Mouse (Mus musculus): Measurements from ENCODE around the gene Map4k4. TPM values are rescaled to one million over a fixed set of nuclear protein-coding genes. Genes with fewer than 3 reads are reported as not detected.
A peak's percentile ranks its signal among the peaks of the same experiment; 100 is the strongest.

The Map4k4 gene
- total and polyA plus RNA-seq, 2 experiments from 2014 or later: 21.3 to 241 TPM

DNA sequence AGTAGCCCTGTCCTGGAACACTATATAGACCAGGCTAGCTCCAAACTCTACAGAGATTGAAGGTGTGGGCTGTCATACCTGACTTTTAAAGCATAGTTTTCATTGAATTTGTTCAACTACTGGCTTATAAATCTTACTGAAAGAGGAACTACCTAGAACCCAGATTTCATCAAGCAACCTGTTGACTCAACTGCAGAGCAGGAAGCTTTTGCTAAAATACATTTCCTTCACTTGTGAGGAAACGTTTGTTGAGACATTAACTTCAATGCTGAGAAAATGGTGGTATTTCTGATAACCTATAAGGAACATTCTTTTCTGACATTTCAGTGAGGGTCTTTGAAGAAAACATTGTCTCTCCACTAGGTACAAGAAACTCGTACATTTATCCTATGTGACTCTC, 19.9 kb downstream of the Map4k4 start:
- Histone ChIP-seq H3K4me3 (ENCODE audit: low read depth, low read length) (no peak overlapping the region), H3K9ac (no peak overlapping the region), H3K4me1 (ENCODE audit: insufficient read depth) (peaks cover 20% of the 10 kb centered on the region), H3K9me3 (ENCODE audit: low read length) (no peaks in the 10 kb centered on the region), H3K27me3 (ENCODE audit: insufficient read depth, low read length) (no peaks in the 10 kb centered on the region), H3K4me2 (ENCODE audit: low read depth) (no peak overlapping the region), H3K27ac (ENCODE audit: low read depth, low read length) (no peak overlapping the region), H3K36me3 (ENCODE audit: insufficient read depth) (peaks cover 6% of the 10 kb centered on the region; the same call in 1 of the 2 replicates)
- ATAC-seq (no peak), DNase-seq (no peak)
- 70% methylated on average over 2 of the region's 2 CpGs for WGBS
- no peak for TF ChIP-seq CTCF (IDR thresholded peaks at IDR 0.05; ENCODE audit: low read depth)

DNA sequence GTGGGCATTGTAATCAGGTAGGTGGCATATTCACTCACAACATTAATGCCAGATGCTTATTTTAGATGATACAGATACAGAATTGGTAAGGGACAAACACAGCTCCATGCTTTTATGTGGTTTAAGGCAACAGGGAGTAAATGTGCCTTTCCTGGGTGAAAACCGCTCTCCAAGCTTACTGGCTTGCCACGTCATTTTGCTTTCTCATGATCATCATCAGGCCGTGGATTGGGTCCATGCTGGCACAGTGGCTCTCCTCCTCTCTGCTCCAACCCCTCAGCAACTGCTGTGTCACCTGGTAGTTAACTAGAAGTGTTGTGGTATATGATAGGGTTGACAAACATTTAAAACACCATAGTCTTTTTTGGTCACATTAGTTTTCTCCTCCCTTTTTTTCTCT, 21.3 kb downstream of the Map4k4 start:
- WGBS: 69% methylated on average over 3 of the region's 3 CpGs
- Histone ChIP-seq H3K4me3 (ENCODE audit: low read depth, low read length) (no peak overlapping the region), H3K9ac (no peak overlapping the region), H3K36me3 (ENCODE audit: insufficient read depth) (peaks cover 12% of the 10 kb centered on the region; the same call in 1 of the 2 replicates), H3K9me3 (ENCODE audit: low read length) (no peaks in the 10 kb centered on the region), H3K4me2 (ENCODE audit: low read depth) (no peak overlapping the region), H3K4me1 (ENCODE audit: insufficient read depth) (peaks cover 20% of the 10 kb centered on the region), H3K27ac (ENCODE audit: low read depth, low read length) (no peak overlapping the region), H3K27me3 (ENCODE audit: insufficient read depth, low read length) (no peaks in the 10 kb centered on the region)
- no peak for DNase-seq
- TF ChIP-seq CTCF (IDR thresholded peaks at IDR 0.05; ENCODE audit: low read depth): no peak
- ATAC-seq: no peak

DNA sequence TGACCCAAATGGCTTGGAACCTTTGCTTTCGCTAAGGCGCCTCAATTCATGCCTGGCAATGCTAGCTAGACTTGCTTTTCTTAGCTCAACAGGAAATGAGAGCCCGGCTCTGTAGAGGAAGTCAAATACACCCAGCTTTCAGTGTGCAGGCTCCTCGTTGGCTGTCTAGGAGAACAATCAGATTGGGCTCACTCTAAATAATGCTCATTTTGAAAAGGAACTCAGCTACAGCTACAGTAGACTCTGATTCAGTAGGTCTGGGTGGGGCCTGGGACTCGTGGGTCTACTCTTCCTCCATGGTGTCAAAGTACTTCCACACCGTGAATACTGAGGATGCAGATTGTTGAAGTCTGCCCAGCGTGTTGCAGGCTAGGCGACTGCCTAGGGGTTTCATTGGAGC, 22.0 kb downstream of the Map4k4 start:
- TF ChIP-seq CTCF (IDR thresholded peaks at IDR 0.05; ENCODE audit: low read depth): no peak
- H3K9ac ChIP-seq: no peak overlapping the region
- no peaks in the 10 kb centered on the region for H3K9me3 ChIP-seq (ENCODE audit: low read length)
- H3K27ac ChIP-seq (ENCODE audit: low read depth, low read length): peak overlapping the region; percentile 3; the same call in 1 of the 2 replicates
- H3K27me3 ChIP-seq (ENCODE audit: insufficient read depth, low read length): no peaks in the 10 kb centered on the region
- 36% methylated on average over 8 of the region's 8 CpGs for WGBS
- peaks cover 12% of the 10 kb centered on the region; the same call in 1 of the 2 replicates for H3K36me3 ChIP-seq (ENCODE audit: insufficient read depth)
- ATAC-seq: no peak; the same call in 1 of the 2 replicates
- no peak for DNase-seq
- no peak overlapping the region for H3K4me2 ChIP-seq (ENCODE audit: low read depth)
- no peak overlapping the region for H3K4me3 ChIP-seq (ENCODE audit: low read depth, low read length)
- peaks cover 20% of the 10 kb centered on the region for H3K4me1 ChIP-seq (ENCODE audit: insufficient read depth)

DNA sequence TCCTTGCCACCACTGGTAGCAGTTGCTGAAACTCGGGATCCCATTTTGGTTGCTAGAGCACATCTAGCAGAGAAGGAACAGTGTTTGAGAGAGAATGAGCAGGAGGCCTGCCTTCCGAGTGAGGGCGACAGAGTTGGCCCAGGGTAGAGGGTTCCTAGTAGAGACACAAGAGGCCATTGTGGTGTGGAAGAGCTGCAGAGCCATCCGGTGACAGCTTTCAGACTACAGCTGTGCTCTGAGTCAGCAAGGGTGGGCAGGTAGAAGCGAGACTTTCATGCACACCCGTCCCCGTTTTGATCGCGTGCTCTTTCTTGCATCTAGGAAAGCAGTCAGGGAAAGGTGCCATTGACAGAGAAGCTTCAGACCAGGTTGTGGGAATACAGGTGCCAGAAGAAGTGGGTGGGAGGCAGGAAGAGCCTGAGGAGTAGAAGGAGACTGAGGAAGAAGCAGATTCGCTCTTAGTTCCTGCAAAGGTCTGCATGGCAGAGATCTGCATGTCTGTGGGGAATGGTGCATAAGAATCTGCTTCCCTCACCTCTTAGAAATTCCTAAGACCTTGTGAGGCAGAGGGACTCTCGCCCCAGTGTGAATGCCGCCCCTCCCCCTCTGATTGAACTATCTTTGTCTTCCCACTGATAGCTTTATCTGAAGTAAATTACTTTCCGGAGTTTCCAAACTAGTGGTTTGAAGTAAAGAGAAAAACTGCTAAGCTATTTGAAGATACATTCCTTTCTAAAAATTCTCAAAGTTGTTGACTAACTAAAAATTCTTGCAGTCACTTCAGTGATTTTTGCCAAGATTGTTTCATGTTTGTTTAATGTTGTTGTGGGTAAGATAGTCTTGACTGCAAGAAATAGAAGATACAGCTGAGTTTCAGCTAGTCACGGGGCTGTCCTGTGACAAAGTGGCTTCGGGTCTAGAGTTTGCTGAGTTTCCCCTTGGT, 23.0 kb downstream of the Map4k4 start:
- no peak overlapping the region for H3K4me3 ChIP-seq (ENCODE audit: low read depth, low read length)
- H3K9ac ChIP-seq: no peak overlapping the region
- H3K27me3 ChIP-seq (ENCODE audit: insufficient read depth, low read length): no peaks in the 10 kb centered on the region
- peaks cover 20% of the 10 kb centered on the region for H3K4me1 ChIP-seq (ENCODE audit: insufficient read depth)
- no peaks in the 10 kb centered on the region for H3K9me3 ChIP-seq (ENCODE audit: low read length)
- H3K4me2 ChIP-seq (ENCODE audit: low read depth): no peak overlapping the region
- ATAC-seq (peak; percentile 54; the same call in 1 of the 2 replicates), DNase-seq (no peak)
- 24% methylated on average over 15 of the region's 15 CpGs for WGBS
- 0 out of 2 replicates have a peak overlapping the region, but pooled peaks have one; percentile 17 for H3K27ac ChIP-seq (ENCODE audit: low read depth, low read length)
- no peak; the same call in 1 of the 2 replicates for TF ChIP-seq CTCF (IDR thresholded peaks at IDR 0.05; ENCODE audit: low read depth)
- peaks cover 12% of the 10 kb centered on the region; the same call in 1 of the 2 replicates for H3K36me3 ChIP-seq (ENCODE audit: insufficient read depth)

DNA sequence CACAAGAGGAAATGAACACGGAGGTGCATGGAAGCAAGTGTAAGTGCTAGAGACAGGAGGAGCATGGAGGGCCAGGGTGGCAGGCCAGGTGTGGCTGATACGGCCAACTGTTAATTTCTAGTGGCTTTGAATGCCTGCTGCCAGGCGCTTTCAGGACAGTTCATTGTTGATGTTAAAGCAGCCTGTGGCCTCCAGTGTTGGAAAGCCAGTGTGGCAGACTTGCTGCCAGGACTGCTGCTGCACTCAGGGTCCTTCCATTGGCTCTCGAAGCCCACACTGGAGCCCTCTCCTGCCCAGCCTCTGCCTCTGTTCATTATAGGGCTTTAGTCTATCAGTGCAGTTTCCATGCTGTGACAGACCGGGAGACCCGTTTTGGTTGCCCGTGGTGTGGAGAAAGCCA, 30.3 kb downstream of the Map4k4 start:
- no peak overlapping the region for H3K4me3 ChIP-seq (ENCODE audit: low read depth, low read length)
- WGBS: 37% methylated on average over 7 of the region's 7 CpGs
- H3K4me2 ChIP-seq (ENCODE audit: low read depth): no peak overlapping the region
- H3K9me3 ChIP-seq (ENCODE audit: low read length): no peaks in the 10 kb centered on the region
- no peak for TF ChIP-seq CTCF (IDR thresholded peaks at IDR 0.05; ENCODE audit: low read depth)
- peaks cover 3% of the 10 kb centered on the region; the same call in 1 of the 2 replicates for H3K36me3 ChIP-seq (ENCODE audit: insufficient read depth)
- no peaks in the 10 kb centered on the region for H3K27me3 ChIP-seq (ENCODE audit: insufficient read depth, low read length)
- H3K4me1 ChIP-seq (ENCODE audit: insufficient read depth): 0 out of 2 replicates have a peak, but pooled peaks cover 3% of the 10 kb centered on the region
- no peak overlapping the region for H3K27ac ChIP-seq (ENCODE audit: low read depth, low read length)
- peak; percentile 23; the same call in 1 of the 2 replicates for ATAC-seq
- no peak for DNase-seq
- H3K9ac ChIP-seq: no peak overlapping the region

DNA sequence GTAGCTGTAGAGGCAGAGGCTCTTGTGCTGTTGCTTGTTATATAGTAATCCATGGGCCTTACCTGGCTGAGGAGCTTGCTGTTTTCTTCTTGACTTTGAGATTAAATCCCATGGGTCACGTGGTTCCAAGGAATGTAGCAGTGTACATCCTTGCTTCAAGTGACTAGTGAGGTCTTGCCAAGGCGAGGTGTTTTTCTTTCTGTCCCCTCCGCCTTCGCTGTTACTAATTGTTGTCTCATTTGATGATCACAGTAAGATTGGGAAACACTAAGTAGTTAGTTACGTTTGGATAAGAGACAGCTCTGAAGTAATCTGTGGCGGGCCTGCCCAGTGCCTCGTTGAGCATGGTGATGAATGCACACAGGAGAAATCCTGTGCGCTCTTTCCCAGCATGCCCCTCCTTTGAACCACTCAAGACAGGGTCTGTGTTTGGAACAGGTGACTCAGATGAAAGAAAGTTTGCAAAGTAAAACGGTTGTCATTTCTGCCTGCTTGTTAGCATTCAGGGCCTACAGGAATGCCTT, 31.6 kb downstream of the Map4k4 start:
- no peaks in the 10 kb centered on the region for H3K27me3 ChIP-seq (ENCODE audit: insufficient read depth, low read length)
- DNase-seq (no peak), ATAC-seq (no peak)
- 34% methylated on average over 9 of the region's 9 CpGs for WGBS
- H3K4me3 ChIP-seq (ENCODE audit: low read depth, low read length): no peak overlapping the region
- no peak for TF ChIP-seq CTCF (IDR thresholded peaks at IDR 0.05; ENCODE audit: low read depth)
- H3K4me2 ChIP-seq (ENCODE audit: low read depth): no peak overlapping the region
- no peaks in the 10 kb centered on the region for H3K9me3 ChIP-seq (ENCODE audit: low read length)
- H3K9ac ChIP-seq: no peak overlapping the region
- H3K36me3 ChIP-seq (ENCODE audit: insufficient read depth): no peaks in the 10 kb centered on the region
- no peak overlapping the region for H3K27ac ChIP-seq (ENCODE audit: low read depth, low read length)
- 0 out of 2 replicates have a peak, but pooled peaks cover 5% of the 10 kb centered on the region for H3K4me1 ChIP-seq (ENCODE audit: insufficient read depth)

DNA sequence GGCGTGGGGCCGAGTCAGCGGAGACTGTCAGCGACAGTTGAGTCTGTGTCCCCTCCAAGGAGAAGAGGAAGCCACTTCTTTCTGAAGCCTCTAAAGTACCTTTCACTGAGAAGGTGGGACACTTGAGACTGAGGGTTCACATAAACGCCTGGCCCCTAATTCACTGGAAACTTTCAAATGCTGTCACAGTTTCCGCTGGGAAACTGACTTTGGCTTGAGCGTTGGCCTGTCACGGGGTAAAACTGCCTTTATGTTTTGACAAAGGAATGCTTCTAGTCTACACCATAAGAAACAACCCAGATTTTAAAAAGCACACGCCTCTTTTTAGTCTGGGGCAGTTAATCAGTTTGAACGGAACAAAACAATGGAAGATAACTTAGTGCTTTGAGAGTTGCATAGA, 32.2 kb downstream of the Map4k4 start:
- WGBS: 52% methylated on average over 10 of the region's 10 CpGs
- Histone ChIP-seq H3K4me1 (ENCODE audit: insufficient read depth) (peaks cover 12% of the 10 kb centered on the region; the same call in 1 of the 2 replicates), H3K4me2 (ENCODE audit: low read depth) (no peak overlapping the region), H3K27me3 (ENCODE audit: insufficient read depth, low read length) (no peaks in the 10 kb centered on the region), H3K36me3 (ENCODE audit: insufficient read depth) (no peaks in the 10 kb centered on the region), H3K27ac (ENCODE audit: low read depth, low read length) (no peak overlapping the region), H3K4me3 (ENCODE audit: low read depth, low read length) (no peak overlapping the region), H3K9me3 (ENCODE audit: low read length) (no peaks in the 10 kb centered on the region), H3K9ac (no peak overlapping the region)
- no peak for TF ChIP-seq CTCF (IDR thresholded peaks at IDR 0.05; ENCODE audit: low read depth)
- ATAC-seq (no peak), DNase-seq (no peak)

All from forebrain, postnatal 0 days (tissue).